Comparison of ENCODE assay signal across 9 mouse cellular contexts in the genomic region with DNA sequence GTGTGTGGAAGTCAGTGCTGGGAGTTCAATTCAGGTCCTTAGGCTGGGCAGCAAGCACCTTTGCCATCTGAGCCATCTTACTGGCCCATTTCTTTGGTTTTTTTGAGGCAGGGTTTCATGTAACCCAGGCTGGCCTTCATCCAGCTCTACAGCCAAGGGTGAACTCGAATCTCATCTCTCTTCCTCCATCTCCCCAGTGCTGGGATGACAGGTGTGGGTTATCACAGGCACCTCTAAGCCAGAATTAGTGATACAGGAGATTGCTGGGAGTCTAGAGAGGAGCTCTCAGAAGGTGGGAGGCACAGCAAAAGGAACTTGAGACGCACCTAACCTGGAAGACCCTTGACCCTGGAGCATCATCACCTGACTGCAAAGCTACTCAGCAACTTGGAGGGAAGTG. TPM values are rescaled to one million over a fixed set of nuclear protein-coding genes. Genes with fewer than 3 reads are reported as not detected.
DNase-seq lines count a peak whose midpoint lies in the region; ATAC-seq and TF ChIP-seq lines count a peak whose summit lies in the region.
"Had no signal": no experiment of that assay in that cellular context is flagged by ENCODE, and none has a peak within 500 bp of the region (broad histone marks: within the 10 kb centered on the region; RNA-seq: fewer than 3 reads in every experiment).

No protein-coding gene starts in this region.

- peaks cover 23% of the 10 kb centered on the region for H3K36me3 ChIP-seq in lung, embryonic 15.5 days
- H3K36me3 ChIP-seq in embryonic facial prominence, embryonic 10.5 days (replicated peaks): peaks cover 27% of the 10 kb centered on the region
- peaks cover 21% of the 10 kb centered on the region for H3K36me3 ChIP-seq in forebrain, postnatal 0 days (ENCODE audit: insufficient read depth)
- H3K36me3 ChIP-seq in neural tube, embryonic 12.5 days: peaks cover 28% of the 10 kb centered on the region

- no peaks in the 10 kb centered on the region for H3K27me3 ChIP-seq in lung, embryonic 15.5 days
- peaks cover 35% of the 10 kb centered on the region for H3K27me3 ChIP-seq in embryonic facial prominence, embryonic 10.5 days (replicated peaks; ENCODE audit: low read depth, poor library complexity, severe bottlenecking)
- peaks cover 7% of the 10 kb centered on the region; the same call in 1 of the 2 replicates for H3K27me3 ChIP-seq in forebrain, postnatal 0 days (ENCODE audit: insufficient read depth, low read length)
- H3K27me3 ChIP-seq in neural tube, embryonic 12.5 days (replicated peaks): peaks cover 20% of the 10 kb centered on the region

- WGBS in lung, embryonic 15.5 days: 13% methylated on average over 2 of the region's 2 CpGs
- WGBS in embryonic facial prominence, embryonic 10.5 days: 53% methylated on average over 2 of the region's 2 CpGs
- WGBS in forebrain, postnatal 0 days: 56% methylated on average over 2 of the region's 2 CpGs
- WGBS in neural tube, embryonic 12.5 days: 42% methylated on average over 2 of the region's 2 CpGs

- H3K4me2 ChIP-seq in lung, embryonic 15.5 days: peak overlapping the region; percentile 89
- H3K4me2 ChIP-seq in forebrain, postnatal 0 days (ENCODE audit: low read depth): peak overlapping the region; percentile 56
- H3K4me2 ChIP-seq in neural tube, embryonic 12.5 days (replicated peaks): peak overlapping the region; percentile 72

- TF ChIP-seq CTCF in forebrain, postnatal 0 days (IDR thresholded peaks at IDR 0.05; ENCODE audit: low read depth): no peak

- H3K4me3 ChIP-seq in lung, embryonic 15.5 days: peak overlapping the region; percentile 83
- peak overlapping the region; percentile 67 for H3K4me3 ChIP-seq in embryonic facial prominence, embryonic 10.5 days
- no peak overlapping the region for H3K4me3 ChIP-seq in forebrain, postnatal 0 days (ENCODE audit: low read depth, low read length)
- H3K4me3 ChIP-seq in neural tube, embryonic 12.5 days: 0 out of 2 replicates have a peak overlapping the region, but pooled peaks have one; percentile 47

- no peak for ATAC-seq in lung, embryonic 15.5 days (ENCODE audit: borderline replicate concordance, extremely low read depth, low FRiP score, low TSS enrichment)
- ATAC-seq in forebrain, postnatal 0 days: no peak
- ATAC-seq in neural tube, embryonic 12.5 days (ENCODE audit: low FRiP score, low read depth): no peak
- no peak for ATAC-seq in CD4-positive, CD25-positive, alpha-beta regulatory T cell, adult 4 months

- peak overlapping the region; percentile 70; the same call in 1 of the 2 replicates for H3K9ac ChIP-seq in lung, embryonic 15.5 days
- H3K9ac ChIP-seq in forebrain, postnatal 0 days: no peak overlapping the region
- 0 out of 2 replicates have a peak overlapping the region, but pooled peaks have one; percentile 55 for H3K9ac ChIP-seq in neural tube, embryonic 12.5 days

- H3K9me3 ChIP-seq in lung, embryonic 15.5 days: no peaks in the 10 kb centered on the region
- H3K9me3 ChIP-seq in embryonic facial prominence, embryonic 10.5 days: no peaks in the 10 kb centered on the region
- H3K9me3 ChIP-seq in forebrain, postnatal 0 days (ENCODE audit: low read length): no peaks in the 10 kb centered on the region
- H3K9me3 ChIP-seq in neural tube, embryonic 12.5 days: no peaks in the 10 kb centered on the region

- peaks cover 41% of the 10 kb centered on the region for H3K4me1 ChIP-seq in lung, embryonic 15.5 days
- H3K4me1 ChIP-seq in embryonic facial prominence, embryonic 10.5 days: peaks cover 13% of the 10 kb centered on the region
- H3K4me1 ChIP-seq in forebrain, postnatal 0 days (ENCODE audit: insufficient read depth): no peaks in the 10 kb centered on the region
- peaks cover 9% of the 10 kb centered on the region; the same call in 1 of the 2 replicates for H3K4me1 ChIP-seq in neural tube, embryonic 12.5 days

- no peak for DNase-seq in lung, postnatal 36 days
- no peak for DNase-seq in embryonic facial prominence, embryonic 10.5 days (ENCODE audit: low spot score)
- DNase-seq in forebrain, postnatal 0 days: no peak
- DNase-seq in B cell, adult 2 months: no peak

- no peak overlapping the region for H3K27ac ChIP-seq in lung, embryonic 15.5 days
- H3K27ac ChIP-seq in embryonic facial prominence, embryonic 10.5 days (replicated peaks): peak overlapping the region; percentile 73; the same call in 1 of the 2 replicates
- H3K27ac ChIP-seq in forebrain, postnatal 0 days (ENCODE audit: low read depth, low read length): no peak overlapping the region
- H3K27ac ChIP-seq in neural tube, embryonic 12.5 days: no peak overlapping the region

RNA-seq across cellular contexts. Expression of a gene that starts 0.6 kb away (rescaled TPM):
- 359 and 378 TPM in 2 replicates for polyA plus RNA-seq in lung, embryonic 15.5 days (2015; fragmentation: Nextera tagmentation; extraction: Ambion mirVana)
- 95.4 and 97.9 TPM in 2 replicates for polyA plus RNA-seq in embryonic facial prominence, embryonic 10.5 days (2016; fragmentation: Nextera tagmentation; extraction: Ambion mirVana)
- 28.6 and 34.2 TPM in 2 replicates for total RNA-seq in forebrain, postnatal 0 days (2014; rRNA removed)
- 59.9 and 67.1 TPM in 2 replicates for polyA plus RNA-seq in forebrain, postnatal 0 days (2015; fragmentation: Nextera tagmentation; extraction: Ambion mirVana)
- 94.4 and 101 TPM in 2 replicates for polyA plus RNA-seq in neural tube, embryonic 12.5 days (2016; fragmentation: Nextera tagmentation; extraction: Ambion mirVana)
- 1,000 to 10,000 TPM in 1 of 2 experiments, 100 to 1,000 TPM in 1; 777 to 1,415 TPM for polyA plus RNA-seq in CD4-positive, CD25-positive, alpha-beta regulatory T cell, adult 4 months (2017; shearing (Covaris generic))

RNA-seq across cellular contexts. Expression of a gene that starts 26.6 kb away (rescaled TPM):
- polyA plus RNA-seq in lung, embryonic 15.5 days (2015; fragmentation: Nextera tagmentation; extraction: Ambion mirVana): 79.2 and 81.1 TPM in 2 replicates
- 144 and 151 TPM in 2 replicates for polyA plus RNA-seq in embryonic facial prominence, embryonic 10.5 days (2016; fragmentation: Nextera tagmentation; extraction: Ambion mirVana)
- total RNA-seq in forebrain, postnatal 0 days (2014; rRNA removed): 65.9 and 66.4 TPM in 2 replicates
- 135 and 140 TPM in 2 replicates for polyA plus RNA-seq in forebrain, postnatal 0 days (2015; fragmentation: Nextera tagmentation; extraction: Ambion mirVana)
- 116 and 136 TPM in 2 replicates for polyA plus RNA-seq in neural tube, embryonic 12.5 days (2016; fragmentation: Nextera tagmentation; extraction: Ambion mirVana)
- polyA plus RNA-seq in CD4-positive, CD25-positive, alpha-beta regulatory T cell, adult 4 months (2017; shearing (Covaris generic)): 10 to 100 TPM; 31.1 to 50.9 TPM

RNA-seq across cellular contexts. Expression of a gene that starts 26.7 kb away (rescaled TPM):
- 187 and 190 TPM in 2 replicates for polyA plus RNA-seq in lung, embryonic 15.5 days (2015; fragmentation: Nextera tagmentation; extraction: Ambion mirVana)
- polyA plus RNA-seq in embryonic facial prominence, embryonic 10.5 days (2016; fragmentation: Nextera tagmentation; extraction: Ambion mirVana): 249 and 250 TPM in 2 replicates
- total RNA-seq in forebrain, postnatal 0 days (2014; rRNA removed): 127 and 138 TPM in 2 replicates
- 166 and 206 TPM in 2 replicates for polyA plus RNA-seq in forebrain, postnatal 0 days (2015; fragmentation: Nextera tagmentation; extraction: Ambion mirVana)
- 231 and 236 TPM in 2 replicates for polyA plus RNA-seq in neural tube, embryonic 12.5 days (2016; fragmentation: Nextera tagmentation; extraction: Ambion mirVana)
- 100 to 1,000 TPM; 105 to 106 TPM for polyA plus RNA-seq in CD4-positive, CD25-positive, alpha-beta regulatory T cell, adult 4 months (2017; shearing (Covaris generic))

RNA-seq across cellular contexts. Expression of a gene that starts 29.6 kb away (rescaled TPM):
- not detected in 2 replicates for polyA plus RNA-seq in lung, embryonic 15.5 days (2015; fragmentation: Nextera tagmentation; extraction: Ambion mirVana)
- polyA plus RNA-seq in embryonic facial prominence, embryonic 10.5 days (2016; fragmentation: Nextera tagmentation; extraction: Ambion mirVana): 0.06 TPM in 1 of 2 replicates, not detected in the other
- total RNA-seq in forebrain, postnatal 0 days (2014; rRNA removed): 0.46 TPM in 1 of 2 replicates, not detected in the other
- not detected in 2 replicates for polyA plus RNA-seq in forebrain, postnatal 0 days (2015; fragmentation: Nextera tagmentation; extraction: Ambion mirVana)
- polyA plus RNA-seq in neural tube, embryonic 12.5 days (2016; fragmentation: Nextera tagmentation; extraction: Ambion mirVana): not detected in 2 replicates
- polyA plus RNA-seq in CD4-positive, CD25-positive, alpha-beta regulatory T cell, adult 4 months (2017; shearing (Covaris generic)): not detected
- total RNA-seq: adrenal gland, postnatal 36 days had no signal
- polyA plus RNA-seq: lung, adult 2 months had no signal

RNA-seq across cellular contexts. Expression of a gene that starts 29.8 kb away (rescaled TPM):
- 146 and 150 TPM in 2 replicates for polyA plus RNA-seq in lung, embryonic 15.5 days (2015; fragmentation: Nextera tagmentation; extraction: Ambion mirVana)
- polyA plus RNA-seq in embryonic facial prominence, embryonic 10.5 days (2016; fragmentation: Nextera tagmentation; extraction: Ambion mirVana): 122 and 129 TPM in 2 replicates
- 146 and 156 TPM in 2 replicates for total RNA-seq in forebrain, postnatal 0 days (2014; rRNA removed)
- polyA plus RNA-seq in forebrain, postnatal 0 days (2015; fragmentation: Nextera tagmentation; extraction: Ambion mirVana): 246 and 273 TPM in 2 replicates
- polyA plus RNA-seq in neural tube, embryonic 12.5 days (2016; fragmentation: Nextera tagmentation; extraction: Ambion mirVana): 196 and 198 TPM in 2 replicates
- polyA plus RNA-seq in CD4-positive, CD25-positive, alpha-beta regulatory T cell, adult 4 months (2017; shearing (Covaris generic)): 100 to 1,000 TPM in 1 of 2 experiments, 10 to 100 TPM in 1; 95.9 to 105 TPM
